Mouse (Mus musculus) frontal cortex, adult (tissue): ENCODE measurements around the gene 5530401A14Rik.

Experiments
- ATAC-seq: cut with Nextera tagmentation; 2 replicates; pipeline ENCODE4 v1.9.2; 2017; ENCODE audit warnings: mild to moderate bottlenecking, moderate library complexity, mixed read lengths; ENCODE audit not compliant: low TSS enrichment

Gene 5530401A14Rik

DNA sequence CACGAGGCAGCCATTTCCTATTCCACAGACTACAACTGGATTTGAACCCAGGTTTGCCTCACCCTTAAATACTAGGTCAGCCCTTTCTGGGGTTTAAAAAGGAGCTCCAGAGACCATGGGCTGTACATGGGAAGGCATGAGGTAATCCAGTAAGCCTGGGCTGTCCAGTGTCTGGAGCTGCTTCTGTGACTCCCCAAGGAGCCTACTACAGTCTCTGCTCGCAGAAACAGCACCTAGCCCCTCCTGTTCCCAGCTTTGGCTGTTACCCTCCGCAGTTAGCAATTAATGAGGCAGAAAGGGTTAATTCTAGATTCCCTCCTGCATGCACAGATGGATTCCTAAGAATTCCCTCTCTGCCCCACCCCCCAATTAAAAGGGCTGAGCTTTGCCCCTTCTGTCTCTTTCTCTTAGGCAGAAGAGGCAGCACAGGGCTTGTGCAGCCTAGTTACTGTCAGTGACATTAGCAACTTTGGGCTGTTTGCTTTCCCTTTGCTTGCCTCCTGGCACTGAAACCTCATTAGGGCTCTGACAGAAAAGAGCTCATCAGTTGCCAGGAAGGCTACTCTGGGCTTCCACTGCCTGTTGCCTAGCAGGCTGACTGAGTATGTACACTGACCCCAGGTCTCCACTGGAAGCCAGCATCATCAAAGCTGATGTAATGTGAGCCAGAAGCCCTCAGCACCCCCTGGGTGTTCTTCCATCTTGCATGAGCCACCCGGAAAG lies at the start of gene 5530401A14Rik:
Gene 5530401A14Rik, plus strand, starts transcription at position 424 of the 723 bp plus-strand sequence.
- peak; percentile 20; the same call in 1 of the 2 replicates for ATAC-seq

DNA sequence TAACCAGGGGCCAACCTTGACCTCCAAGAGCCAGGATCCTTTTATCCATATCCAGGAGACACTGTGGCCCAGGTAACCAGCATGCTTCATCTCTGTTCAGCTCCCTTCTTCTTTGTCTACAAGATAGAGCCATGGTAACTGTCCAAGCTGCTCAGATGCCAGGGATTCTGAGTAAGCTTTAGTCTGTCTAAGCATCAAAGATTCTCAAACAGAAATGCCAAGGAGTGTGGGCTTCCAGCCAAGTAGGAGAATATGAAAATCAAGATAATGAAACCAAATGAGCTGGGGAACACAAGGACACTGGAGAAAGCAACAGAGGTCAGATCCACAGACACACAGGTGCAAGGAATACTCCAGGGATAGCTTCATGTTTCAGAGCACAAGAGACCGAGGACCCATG lies 45.7 kb upstream of the 5530401A14Rik start:
- ATAC-seq, result peak; percentile 78

DNA sequence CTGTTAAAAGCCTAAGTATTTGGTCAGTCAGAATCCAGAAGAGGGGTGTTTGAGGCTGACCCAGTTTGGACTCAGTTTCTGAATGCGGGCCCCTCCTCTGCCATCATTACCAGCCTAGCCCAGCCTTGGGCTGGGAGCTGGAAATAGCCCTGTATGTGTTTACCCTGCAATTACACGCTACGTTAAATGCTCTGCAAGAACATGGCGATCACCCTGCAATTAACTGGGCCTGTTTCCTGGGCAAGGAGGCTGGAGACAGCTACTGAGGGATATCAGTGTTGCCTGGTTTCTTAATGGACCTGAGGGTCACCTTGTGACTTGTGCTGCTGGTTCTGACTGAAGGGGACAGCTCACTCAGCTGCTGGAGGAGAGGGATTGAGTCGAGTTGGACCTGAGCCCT lies 43.9 kb upstream of the 5530401A14Rik start:
- no peak for ATAC-seq

DNA sequence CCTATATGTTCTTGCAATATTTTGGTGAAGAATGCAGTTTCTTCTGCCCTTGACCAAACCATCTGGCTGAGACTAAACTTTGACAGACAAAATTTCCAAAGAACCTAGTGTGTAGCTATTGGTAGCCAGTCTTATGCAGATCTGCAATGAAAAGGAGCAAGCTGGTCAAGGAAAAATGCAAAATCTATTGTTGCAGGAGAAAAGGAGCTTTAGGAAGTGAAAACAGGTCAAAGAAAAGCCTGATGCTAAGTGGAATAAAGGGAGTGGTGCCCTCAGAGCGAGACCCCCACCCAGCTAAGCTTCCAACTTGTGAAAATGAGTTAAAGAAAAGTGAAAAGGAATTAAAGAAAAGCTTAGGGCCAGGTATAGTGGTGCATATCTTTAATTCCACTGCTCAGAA lies 28.1 kb upstream of the 5530401A14Rik start:
- no peak for ATAC-seq

DNA sequence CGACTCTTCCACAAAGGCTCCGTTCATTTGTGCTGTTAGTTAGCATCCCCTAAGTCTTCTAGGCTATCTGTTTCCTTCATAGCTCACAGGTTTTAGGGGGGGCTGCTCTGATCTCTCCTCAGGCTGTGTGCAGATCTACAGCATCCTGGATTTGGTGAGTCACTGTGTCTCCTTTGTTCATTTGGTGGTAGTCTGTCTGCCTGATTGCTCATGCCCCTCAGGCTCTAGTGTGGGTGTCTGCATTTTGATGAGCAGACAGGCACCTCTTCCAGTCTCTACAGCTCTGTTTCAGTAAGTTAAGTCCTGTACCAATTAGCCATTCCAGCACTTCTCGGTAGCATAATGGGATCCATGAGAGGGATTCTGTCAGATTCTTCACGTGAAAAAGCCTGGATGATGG lies 22.0 kb upstream of the 5530401A14Rik start:
- ATAC-seq, result no peak

DNA sequence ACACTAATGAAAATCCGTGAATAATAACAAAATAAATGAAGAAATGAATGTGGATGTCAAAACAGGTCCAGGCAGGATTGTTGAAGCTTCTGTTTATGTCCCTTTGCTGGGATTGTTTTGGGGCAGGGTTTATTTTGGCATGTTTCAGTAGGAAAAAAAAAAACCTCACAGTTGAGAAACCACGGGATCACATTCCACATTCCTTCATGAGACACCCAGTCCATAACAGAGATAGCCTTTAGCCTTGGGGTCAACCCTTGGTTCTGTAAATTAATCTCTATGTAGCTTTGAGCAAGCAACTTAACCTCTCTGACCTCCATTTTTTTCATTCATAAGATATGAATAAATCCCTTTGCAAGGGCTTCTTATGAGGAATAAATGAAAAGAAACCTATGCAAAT lies 19.5 kb upstream of the 5530401A14Rik start:
- ATAC-seq, result no peak

DNA sequence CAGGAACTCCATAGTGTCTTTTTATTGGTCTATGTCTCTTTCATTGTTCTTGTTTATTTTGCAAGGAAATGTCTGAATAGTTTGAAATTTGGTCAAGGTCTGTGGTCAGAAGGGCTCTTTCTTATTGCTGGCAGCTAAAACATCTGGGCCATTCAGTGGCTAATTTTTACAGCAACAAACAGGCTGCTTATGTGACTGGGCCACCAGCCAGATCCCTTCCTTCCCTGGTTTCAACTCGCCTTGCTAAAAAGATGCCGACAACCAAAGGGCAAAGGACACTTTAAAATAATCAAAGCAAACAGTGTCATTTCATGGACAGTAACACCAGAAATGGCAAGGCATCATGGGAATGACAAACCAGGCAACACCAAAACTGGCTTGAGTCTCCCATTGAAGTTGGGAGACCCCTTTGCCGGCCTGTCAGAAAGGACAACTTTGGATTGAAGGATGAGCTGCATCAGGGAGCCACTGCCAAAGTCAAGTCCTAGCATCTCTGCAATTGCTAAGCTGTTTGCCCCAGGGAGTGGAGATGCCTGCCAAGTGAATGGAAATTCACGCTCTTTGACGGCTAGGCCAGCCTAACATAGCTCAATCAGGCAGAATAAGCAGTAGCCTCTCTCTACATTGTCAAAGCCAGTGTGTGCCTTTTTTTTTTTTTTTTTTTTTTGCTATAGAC lies 15.3 kb upstream of the 5530401A14Rik start:
- ATAC-seq, result no peak

DNA sequence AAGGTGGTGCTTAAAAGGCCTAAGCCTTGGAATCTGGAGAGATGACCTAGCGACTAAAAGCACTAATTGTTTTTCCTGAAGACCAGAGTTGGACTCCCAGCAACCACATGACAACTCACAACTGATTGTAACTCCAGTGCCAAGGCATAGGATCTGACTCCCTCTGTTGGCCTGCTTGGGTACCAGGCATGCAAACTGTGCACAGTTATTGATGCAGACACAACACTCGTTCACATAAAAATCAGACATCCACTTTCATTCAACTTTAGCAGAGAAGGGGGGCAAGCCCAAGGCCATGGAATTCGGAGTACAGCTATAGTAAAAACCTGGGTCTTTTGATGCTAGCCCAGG lies 14.8 kb upstream of the 5530401A14Rik start:
- ATAC-seq, result no peak

DNA sequence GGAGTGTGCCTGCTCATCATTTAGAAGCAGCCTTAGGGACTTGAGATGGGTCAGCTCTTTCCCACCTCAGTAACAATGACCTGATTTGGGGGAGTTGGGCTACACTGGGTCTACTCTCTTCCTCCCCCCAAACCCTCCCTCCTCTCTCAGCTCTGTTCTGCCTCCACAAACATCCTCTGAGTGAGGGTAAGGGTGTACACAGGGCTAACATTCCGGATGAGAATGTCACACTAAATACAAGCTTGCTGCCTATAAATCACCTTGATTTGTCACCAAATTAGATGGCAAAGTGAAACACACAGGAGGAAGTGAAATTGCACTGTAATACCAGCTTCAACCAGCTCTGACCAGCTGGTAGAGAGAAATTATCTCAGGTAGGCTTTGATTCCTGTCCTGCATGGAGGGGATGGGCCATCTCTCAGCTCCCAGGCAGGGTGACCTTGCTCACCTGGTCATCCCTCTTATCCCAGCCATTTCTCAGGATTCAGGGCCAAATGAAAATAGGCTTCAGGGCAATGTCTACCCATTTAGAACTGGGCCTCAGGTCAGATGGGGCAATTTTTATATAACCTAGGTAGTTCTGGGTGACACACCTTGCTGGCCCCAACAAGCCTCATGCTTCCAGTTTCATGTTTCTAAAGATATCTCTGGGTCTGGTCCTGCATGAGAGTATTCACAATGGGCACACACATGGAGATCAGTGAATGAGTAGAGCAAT lies 12.5 kb upstream of the 5530401A14Rik start:
- no peak for ATAC-seq

DNA sequence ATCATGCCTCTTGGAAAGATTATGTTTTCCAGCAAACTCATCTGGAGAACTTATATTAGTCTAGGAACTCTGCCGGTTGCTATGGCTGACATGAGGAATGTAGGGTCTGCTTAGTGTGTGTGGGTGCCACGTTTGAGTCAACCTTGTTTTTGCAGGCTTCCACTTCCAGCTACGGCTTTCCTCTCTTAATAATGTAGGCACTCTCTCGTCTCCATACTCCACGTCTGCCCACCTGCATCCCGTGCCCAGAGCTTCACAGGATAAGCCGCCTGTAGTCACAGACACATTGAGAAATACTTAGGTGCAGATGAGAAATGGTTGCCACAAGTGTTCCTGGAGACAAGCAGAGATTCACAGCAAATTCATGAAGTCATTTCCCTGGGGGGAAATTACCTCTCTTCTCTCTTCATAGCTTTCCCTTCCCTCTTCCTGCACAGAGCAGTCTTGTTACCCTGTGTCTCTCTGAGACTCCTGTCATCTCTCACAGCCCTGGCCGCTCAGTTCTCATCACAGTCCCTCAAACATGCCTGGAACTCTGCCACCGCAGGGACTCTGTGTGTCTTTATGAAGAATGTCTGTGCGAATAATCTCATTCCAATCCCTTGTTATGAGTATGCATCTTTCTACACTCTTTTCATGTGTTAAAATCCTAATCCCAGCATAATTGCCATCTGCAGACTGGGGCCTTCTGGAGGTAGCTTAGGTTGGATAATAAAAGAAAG lies 5.3 kb downstream of the 5530401A14Rik start:
- peak; percentile 57 for ATAC-seq

DNA sequence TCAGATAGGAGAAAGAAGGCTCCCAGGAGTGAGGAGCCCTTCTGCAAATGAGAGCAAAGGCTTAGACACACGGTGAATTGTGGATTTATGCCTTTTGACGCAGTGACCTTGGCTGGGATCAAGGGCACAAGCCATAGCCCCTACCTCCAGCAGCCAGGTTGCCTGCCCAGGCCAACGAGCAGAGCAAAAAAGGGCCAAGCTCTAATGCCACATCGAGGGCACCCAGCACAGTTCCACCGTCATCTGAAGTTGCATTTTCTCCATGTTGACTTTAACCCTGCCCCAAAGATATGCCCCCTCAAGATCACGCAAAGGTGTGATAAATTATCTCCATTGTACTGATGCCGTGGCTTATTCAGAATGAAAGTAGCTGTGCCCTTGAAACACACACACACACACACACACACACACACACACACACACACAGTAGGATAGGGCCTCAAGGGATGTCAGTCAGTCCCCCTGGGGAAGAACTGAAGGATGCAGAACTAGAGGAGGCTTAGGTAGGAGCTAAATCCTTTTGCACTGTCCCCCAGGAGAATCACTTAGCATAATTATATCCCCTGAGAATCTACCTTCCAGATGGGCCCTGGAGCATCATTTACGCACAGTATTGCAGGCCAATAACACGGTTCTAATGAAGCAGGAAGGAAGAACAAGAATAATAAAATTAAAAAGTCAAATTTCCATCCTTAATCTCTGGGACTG lies 11.2 kb downstream of the 5530401A14Rik start:
- no peak for ATAC-seq

DNA sequence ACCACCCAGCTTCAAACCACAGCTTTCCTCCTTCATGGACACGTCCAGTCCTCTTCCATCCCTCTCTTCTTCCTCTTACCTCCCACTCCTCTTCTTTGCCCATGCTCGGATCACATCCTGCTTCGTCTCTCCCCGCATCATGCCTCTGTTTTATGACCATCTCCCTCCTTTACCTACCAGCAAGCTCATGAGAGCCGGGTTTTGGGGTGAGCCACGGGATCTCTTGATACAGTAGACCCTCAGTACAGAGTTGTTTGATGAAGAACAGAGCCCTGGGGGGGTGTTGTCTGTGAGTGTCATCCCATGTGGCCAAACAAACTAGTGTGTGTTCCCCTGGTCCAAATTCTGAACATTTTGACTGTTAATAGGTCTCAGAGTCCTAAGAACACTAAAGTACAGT lies 36.0 kb downstream of the 5530401A14Rik start:
- ATAC-seq, result no peak

DNA sequence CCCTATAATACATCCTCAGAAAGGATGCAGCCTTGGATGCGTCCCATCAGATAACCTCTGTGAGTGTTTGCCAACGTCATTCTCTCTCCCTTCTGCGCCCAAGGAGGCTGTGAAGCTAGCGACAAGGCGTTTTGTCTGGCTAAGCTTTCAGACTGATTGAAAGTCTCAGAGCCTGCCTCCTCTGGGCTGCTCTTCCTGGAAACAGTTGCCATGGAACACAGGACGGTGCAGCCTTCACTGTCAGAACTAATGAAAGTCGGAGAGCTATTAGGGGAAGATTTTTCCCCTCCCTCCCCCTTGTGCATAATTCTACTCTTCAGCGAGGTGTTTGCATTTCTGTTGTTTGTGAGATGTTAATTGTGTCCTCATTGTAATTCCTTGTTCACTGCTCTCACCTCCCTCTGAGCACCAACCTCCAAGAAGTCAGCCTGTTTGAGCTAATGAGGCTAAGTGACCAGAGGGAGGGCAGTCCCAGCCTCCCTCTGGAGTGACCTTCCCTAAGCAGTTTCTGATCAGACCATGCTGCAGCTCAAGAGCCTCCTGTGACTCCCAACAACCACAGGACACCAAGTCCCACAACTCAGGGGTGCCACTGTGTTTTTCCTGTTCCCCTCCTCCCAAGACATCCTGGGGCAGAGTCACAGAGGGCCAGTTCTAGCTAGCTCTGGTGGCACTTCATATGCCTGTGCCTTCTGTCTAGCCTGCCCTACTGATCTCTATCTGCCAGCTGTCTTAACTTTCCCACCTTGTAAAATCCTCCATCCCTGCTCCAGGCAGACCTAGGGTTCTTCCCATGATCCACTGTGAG lies 37.3 kb downstream of the 5530401A14Rik start:
- peak; percentile 85 for ATAC-seq

DNA sequence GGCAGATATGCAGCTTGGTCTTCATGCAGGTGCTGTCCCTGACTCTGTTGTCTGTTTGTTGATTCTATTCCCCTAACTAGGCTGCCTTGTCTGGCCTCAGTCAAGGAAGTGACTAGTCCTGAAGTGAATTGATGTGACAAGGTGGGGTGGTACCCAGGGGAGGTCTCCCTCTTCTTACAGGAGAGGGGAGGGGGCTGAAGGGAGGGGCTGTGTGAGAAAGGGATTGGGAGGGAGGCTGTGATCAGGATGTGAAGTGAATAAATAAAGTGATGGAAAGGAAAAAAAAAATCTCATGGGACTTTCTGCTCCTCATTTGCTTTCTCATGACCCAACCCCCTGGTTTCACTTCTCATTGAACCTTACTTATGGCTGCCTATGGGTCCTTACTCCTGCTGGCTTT lies 41.8 kb downstream of the 5530401A14Rik start:
- ATAC-seq, result no peak

DNA sequence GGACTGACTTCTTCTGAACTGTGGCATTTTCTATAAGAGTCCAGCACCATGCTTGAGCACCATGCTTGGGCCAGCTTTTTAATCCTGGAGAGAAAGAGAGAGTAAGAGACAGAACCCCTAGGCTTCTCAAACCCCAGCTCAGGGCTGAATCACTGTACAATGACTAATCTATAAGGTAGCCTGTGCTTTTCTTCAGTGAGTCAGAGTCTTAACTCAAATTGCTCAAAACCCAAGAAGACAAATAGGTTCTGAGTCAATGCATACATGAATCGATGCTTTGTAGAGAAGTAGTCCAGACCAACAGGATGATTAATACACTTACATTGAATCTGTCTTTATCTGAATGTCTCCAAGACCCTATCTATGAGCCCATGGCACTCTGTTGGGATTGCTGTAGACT lies 48.3 kb downstream of the 5530401A14Rik start:
- ATAC-seq, result no peak

DNA sequence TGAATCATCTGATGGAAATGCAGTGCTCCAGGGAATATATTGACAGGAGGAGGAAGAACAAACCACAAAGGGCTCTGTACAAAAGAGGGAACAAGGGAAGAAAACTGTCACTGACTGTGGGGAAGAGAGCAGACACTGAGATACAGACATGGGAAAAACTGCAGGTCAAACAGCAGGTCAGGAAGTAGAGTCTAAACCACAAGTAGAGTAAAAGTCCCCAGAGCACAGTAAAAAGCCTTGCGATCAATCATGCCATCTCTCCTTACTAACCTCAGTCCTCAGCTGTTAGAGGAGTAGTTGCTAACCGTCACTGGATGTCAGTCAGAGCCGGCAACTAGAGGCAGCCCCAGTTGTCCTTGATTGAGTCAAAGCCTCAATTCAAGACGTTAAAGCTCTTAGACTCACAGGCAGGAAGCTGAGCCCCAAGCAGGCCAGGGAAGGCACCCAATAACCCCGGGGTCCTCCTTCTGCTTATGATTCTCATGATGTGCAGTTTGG lies 49.0 kb downstream of the 5530401A14Rik start:
- no peak for ATAC-seq

DNA sequence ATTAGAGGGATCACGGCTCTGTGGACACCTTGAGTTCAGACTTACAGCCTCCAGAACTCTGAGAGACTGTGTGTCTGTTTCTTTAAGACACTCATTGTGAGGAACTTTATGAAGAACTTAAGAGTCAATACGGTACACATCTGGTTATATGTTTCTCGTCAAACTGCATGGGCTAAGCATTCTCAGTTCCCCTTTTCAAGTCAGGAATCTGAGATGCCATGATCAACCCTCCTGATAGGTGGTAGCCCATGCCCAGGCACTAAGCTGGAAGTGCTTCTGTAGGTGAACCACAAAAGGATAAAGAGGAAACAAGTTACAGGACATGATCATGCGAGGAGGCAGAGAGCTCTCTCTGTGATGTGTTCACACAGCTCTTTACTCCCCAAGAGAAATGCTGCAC lies 52.6 kb downstream of the 5530401A14Rik start:
- no peak for ATAC-seq

DNA sequence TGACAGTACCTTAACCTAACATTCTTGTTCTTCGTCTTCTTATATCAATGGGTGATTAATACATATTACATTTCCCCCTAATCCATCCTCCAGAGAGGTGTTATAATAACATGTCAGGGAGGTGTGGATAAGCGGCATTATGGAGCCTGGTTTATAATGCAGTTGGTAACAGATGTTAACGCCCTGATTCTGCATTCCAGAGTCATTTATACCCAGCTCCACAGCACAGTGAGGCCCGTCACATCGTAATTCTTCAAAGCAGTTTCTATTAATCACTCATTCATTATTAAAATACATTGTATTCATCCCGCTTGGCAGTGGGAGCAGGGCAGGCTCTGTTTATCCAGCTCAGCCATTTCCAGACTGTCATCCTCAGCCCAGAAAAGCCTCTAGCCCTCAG lies 55.0 kb downstream of the 5530401A14Rik start:
- ATAC-seq, result no peak

DNA sequence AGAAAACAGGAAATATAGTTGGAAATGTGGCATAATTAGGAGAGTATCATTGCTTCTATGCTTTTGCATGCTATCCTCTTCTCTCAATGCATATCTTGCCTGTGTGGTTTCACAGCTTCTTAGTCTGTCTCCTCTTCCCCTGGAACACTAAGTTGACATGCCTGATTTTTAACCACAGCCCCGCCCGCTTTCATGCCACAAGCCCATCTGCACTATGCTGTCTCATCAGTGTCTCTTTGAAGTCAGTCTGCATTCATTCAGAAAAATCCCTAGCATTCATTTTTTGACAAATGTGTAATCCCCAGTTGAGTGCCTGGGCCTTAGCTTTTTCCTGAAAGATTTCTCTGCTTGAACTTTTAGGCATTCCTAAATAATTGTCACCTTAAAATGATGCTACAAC lies 62.6 kb downstream of the 5530401A14Rik start:
- ATAC-seq, result no peak

DNA sequence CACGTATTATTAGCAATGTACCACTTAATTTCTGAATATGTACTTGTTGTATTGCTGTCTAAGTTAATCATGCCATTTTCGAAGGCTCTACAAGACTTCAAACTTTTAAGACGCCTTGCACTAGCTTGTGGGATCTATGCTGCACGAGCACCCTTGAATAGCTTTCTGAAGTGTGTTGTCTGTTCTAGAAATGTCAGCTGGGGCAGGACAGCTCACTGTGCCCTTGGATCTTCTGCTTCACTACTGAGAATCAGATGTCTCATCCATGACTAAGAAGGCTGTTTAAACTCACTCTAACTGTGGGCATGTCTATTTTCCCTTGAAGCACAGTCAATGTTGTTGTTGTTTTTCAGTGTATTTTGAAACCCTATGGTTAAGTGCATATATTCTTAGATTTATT lies 63.2 kb downstream of the 5530401A14Rik start:
- no peak for ATAC-seq

DNA sequence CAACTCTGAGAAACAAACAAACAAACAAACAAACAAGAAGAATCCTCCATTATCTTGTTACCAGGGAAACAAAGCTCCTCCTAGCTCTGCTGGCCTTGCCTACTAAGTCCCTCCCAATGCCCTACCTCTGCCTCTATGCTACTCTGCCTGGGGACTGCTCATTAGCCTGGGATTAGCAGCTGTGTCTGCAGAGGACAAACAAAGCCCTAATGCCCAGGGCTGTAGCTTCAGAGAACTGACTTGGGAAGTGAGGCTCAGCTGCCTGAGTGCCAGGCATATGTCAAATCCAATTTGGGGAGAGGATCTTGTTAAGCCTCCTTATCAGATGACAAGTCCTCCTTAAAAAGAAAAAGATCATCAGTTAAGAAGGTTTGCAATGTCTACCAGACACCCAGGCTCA lies 65.9 kb downstream of the 5530401A14Rik start:
- ATAC-seq, result no peak
